Mouse (Mus musculus): ENCODE results near the gene Bnip3.

- TF ChIP-seq CTCF (conservative IDR thresholded peaks at IDR 0.05; ENCODE audit: insufficient read depth, insufficient read length, low read depth, low read length) (no peak), POLR2A (IDR thresholded peaks at IDR 0.05; ENCODE audit: low read depth, low read length) (no peak)
Observed at GRCm38 (mm10) chr7:138948309-138948708, 39.0 kb upstream of the Bnip3 start.
